Mouse (Mus musculus): Measurements from ENCODE around the gene Pbx1. TPM values are rescaled to one million over a fixed set of nuclear protein-coding genes. Genes with fewer than 3 reads are reported as not detected.

Gene Pbx1
- total RNA-seq, 2 experiments from 2014 or later = 130 to 145 TPM

- no peak for DNase-seq (ENCODE audit: low spot score in 2 of 2)
- intact Hi-C loops (cut with DNase I) = no loop called here
Observed at GRCm38 (mm10) chr1:168393456-168393855, 38.6 kb downstream of the Pbx1 start.

- no peak for DNase-seq (ENCODE audit: low spot score in 2 of 2)
- intact Hi-C loops (cut with DNase I) = no loop called here
Observed at GRCm38 (mm10) chr1:168392500-168392853, 39.6 kb downstream of the Pbx1 start.

- DNase-seq (ENCODE audit: low spot score in 2 of 2) = peak; percentile 35 to 51
- intact Hi-C loops (cut with DNase I) = no loop called here
Observed at GRCm38 (mm10) chr1:168391617-168392499, 40.2 kb downstream of the Pbx1 start.

- no peak for DNase-seq (ENCODE audit: low spot score in 2 of 2)
- intact Hi-C loops (cut with DNase I) = no loop called here
Observed at GRCm38 (mm10) chr1:168390748-168391147, 41.3 kb downstream of the Pbx1 start.

DNA sequence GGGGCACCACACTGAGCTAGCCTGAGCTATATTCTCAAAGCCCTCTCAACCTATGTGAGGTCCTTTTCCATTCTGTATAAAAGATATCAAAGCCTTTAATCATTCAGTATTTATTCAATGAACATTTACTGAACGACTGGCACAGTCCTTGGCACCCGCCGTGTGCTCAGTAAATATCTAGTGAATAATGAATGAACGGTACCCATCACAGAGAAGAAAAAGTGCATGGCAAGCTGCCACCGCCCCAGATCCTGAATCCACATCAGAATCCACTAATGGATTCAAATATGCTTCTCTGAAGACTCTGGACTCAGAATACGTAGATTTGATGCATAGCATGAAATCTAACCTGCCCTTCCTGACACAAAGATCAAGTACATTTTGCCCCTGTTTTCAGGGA is 45.9 kb downstream of the Pbx1 start:
- DNase-seq (ENCODE audit: low spot score in 2 of 2) = no peak
- intact Hi-C loops (cut with DNase I) = no loop called here

DNA sequence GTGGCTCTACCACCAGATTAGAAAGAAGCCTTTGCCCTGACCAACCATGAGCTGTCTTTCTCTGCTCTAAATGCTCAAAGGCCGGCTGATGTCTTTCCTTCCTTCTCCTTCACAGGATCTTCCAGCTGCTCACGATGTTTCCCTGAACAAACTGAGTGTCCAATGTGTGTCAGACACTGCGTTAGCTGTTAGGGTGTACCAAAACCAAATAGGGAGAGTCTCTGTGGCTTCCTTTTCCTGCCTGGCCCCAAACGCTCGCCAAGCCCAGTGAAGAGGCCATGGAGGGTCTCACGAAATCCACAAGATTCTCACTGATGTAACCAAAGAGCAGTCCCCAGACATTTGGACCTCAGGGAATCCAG is 47.5 kb downstream of the Pbx1 start:
- intact Hi-C loops (cut with DNase I) = no loop called here
- DNase-seq (ENCODE audit: low spot score in 2 of 2) = no peak

GRCm38 (mm10) chr1:168383832-168384593 is 48.1 kb downstream of the Pbx1 start:
- DNase-seq (ENCODE audit: low spot score in 2 of 2) = peak in 1 of 2 experiments; percentile 43
- intact Hi-C loops (cut with DNase I) = no loop called here

- DNase-seq (ENCODE audit: low spot score in 2 of 2) = no peak
- intact Hi-C loops (cut with DNase I) = no loop called here
Observed at GRCm38 (mm10) chr1:168382823-168383157, 49.3 kb downstream of the Pbx1 start.

DNA sequence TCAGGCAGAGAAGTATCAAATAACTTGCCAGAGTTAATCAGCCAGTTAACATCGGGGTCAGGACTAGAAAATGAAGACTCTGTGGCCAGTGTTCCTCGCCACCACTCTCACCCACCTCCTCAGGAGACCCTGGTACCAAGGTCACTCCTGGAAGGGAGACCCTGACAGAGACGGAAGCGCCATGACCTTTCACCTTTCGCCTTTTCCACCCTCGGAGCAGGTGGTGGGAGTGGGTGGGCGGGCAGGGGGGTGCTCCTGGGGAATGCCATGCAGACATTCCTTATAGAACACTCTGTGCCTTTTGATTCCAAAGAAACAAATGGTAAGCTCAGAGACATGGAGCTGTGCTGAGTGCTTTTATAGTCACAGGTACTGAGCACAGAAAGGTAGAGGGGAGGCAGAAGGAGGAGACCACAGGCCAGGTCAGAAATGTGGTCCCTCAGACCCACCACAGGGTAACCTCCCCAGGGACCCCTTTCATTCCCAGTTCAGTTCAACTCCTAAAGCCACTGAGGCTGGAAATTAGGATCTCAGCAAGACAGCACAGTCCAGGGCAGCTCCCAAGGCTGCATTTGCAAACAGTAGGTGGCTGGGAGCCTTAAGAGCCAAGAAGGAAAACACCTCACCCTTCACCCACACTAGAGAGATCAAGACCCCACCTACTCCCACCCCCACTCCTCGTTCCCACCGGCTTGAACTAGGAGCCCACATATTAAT is 49.8 kb downstream of the Pbx1 start:
- intact Hi-C loops (cut with DNase I) = no loop called here
- no peak for DNase-seq (ENCODE audit: low spot score in 2 of 2)

DNA sequence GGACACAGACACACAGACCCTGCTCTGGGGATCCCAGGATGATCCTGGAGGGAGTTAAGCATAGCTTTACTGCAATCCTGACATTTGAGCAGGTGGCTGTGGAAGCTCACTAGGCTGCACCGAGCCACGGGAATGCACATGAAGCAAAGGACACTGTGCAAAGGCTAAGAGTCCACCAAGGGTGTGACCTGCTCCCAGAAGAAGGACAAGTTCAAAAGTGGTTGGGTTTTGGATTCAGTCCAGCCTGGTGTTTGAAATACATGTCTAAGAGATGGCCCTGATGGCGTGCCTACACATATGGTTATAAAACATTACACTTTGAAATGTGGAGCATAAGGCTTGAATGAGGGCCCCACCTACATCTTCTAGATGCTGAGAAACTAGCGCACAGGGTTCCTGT is 50.6 kb downstream of the Pbx1 start:
- DNase-seq (ENCODE audit: low spot score in 2 of 2) = no peak
- intact Hi-C loops (cut with DNase I) = no loop called here

DNA sequence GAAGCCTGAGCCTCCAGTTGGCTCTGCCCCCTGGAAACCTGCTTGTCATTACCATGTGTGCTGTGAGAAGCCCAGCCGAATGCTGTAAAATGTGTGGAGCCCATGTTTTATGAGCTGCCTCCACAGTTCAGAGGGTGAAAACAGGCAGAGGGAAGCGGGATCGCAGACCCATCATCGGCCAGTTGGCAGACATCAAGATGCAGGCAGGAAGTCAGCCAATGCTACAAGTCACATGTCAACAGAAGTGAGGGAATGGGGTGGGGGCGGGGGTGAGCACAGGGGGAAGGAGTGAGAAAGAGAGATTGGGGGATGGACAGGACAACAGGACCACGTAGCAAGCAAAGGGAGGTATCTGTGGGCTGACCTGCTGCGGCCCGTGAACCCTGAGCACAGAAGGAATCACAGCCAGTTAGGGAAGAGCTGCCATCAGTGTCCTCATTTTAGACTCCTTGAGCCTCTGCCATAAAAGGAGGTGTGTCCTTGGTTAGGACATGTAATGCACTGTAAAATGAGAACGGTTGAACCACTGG is 51.8 kb downstream of the Pbx1 start:
- intact Hi-C loops (cut with DNase I) = no loop called here
- DNase-seq (ENCODE audit: low spot score in 2 of 2) = no peak

GRCm38 (mm10) chr1:168377650-168378049 is 54.4 kb downstream of the Pbx1 start:
- no peak for DNase-seq (ENCODE audit: low spot score in 2 of 2)

DNA sequence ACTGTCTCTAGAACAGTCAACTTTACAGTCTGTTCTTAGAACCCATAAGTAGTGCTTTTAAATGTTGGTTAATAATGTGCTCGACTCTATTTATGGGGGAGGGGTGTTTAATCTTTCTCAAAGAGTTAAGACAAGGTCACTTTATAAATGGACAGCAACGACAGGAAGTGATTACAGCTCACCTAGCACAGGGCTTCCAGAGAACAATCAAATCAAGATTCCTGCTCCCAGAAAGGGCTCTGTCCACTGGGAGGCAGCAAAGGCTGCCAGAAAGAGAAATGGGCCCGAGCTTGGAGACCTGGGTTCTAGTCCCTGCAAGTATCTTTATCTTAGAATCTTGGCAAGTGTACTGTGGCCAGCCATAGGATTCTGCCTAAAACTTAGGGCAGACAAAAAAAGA is 55.7 kb downstream of the Pbx1 start:
- no peak for DNase-seq (ENCODE audit: low spot score in 2 of 2)
- intact Hi-C loops (cut with DNase I) = loop anchor here (5.0 kb wide), 1 partner anchor 51 kb away; no protein-coding TSS in a partner anchor

More at GRCm38 (mm10) chr1:168377650-168378049, 54.4 kb downstream of the Pbx1 start:
- intact Hi-C loops (cut with DNase I) = loop anchor here (5.0 kb wide), 1 partner anchor 50 kb away; no protein-coding TSS in a partner anchor

- DNase-seq (ENCODE audit: low spot score in 2 of 2) = peak in 1 of 2 experiments; percentile 66
- intact Hi-C loops (cut with DNase I) = loop anchor here (5.0 kb wide), 1 partner anchor 52 kb away; no protein-coding TSS in a partner anchor
Observed at GRCm38 (mm10) chr1:168374953-168375600, 57.0 kb downstream of the Pbx1 start.

DNA sequence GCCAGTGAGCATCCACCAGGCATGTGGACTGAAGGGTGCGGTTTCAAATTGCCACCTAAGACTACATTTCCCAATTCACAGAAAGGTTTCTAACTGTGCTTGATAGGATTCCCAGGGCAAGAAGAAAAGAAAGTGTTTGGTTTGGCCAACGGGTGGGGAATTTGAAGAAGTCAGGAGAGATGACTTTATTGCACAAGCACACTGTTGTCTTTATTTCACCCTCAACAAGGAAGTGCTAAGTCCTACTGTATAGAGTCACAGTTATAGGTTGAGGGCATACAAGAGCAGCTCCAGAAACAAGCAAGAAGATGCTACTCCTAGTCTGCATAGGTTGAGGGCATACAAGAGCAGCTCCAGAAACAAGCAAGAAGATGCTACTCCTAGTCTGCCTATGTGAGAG is 60.0 kb downstream of the Pbx1 start:
- intact Hi-C loops (cut with DNase I) = no loop called here
- no peak for DNase-seq (ENCODE audit: low spot score in 2 of 2)

DNA sequence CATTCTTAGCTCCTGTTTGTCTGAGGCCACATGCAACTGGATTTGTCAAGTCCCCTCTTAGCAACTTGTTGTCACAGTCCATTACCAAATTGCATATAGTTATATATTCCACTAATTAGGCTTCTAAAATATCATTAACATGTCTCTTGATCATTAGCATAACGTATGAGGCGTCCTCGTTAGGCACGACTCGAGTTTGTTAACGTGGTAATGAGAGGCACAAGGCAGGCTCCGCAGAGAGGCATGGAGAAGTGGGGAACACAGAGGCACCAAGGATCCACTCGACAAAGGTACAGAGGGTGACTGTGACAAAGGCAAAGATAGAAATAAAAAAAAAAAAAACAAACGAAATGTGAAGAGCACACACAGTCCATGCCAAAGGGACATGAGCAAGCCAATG is 61.1 kb downstream of the Pbx1 start:
- intact Hi-C loops (cut with DNase I) = no loop called here

GRCm38 (mm10) chr1:168366261-168366660 is 65.8 kb downstream of the Pbx1 start:
- DNase-seq (ENCODE audit: low spot score in 2 of 2) = no peak
- intact Hi-C loops (cut with DNase I) = no loop called here

More for the DNA sequence above, 61.1 kb downstream of the Pbx1 start:
- no peak for DNase-seq (ENCODE audit: low spot score in 2 of 2)

DNA sequence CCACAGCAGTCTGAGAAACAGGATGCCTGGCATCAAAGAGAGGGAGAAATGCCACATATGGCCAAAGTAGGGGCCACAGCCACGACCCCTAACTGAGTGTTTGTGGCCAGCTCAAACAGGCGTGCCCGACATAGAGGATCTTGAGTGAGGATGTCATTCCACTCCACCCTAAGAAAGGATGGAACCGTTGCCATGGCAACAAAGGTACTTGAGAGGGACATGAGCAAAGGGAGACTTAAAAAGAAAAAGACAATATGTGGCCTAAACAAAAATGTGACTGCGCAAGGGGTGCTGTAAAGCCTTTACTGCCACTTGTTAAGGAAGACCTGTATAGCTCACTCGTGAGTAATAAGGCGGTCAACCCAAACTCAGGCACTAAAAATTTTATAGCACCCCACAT is 67.7 kb downstream of the Pbx1 start:
- intact Hi-C loops (cut with DNase I) = no loop called here
- no peak for DNase-seq (ENCODE audit: low spot score in 2 of 2)

GRCm38 (mm10) chr1:168363053-168363452 is 69.0 kb downstream of the Pbx1 start:
- intact Hi-C loops (cut with DNase I) = no loop called here
- DNase-seq (ENCODE audit: low spot score in 2 of 2) = peak in 1 of 2 experiments; percentile 45
